Mouse (Mus musculus): Measurements from ENCODE around the gene Glis3.

Glis3 gene

GRCm38 (mm10) chr19:28493605-28494260, 186.1 kb downstream of the Glis3 start:
- peak; percentile 90 for DNase-seq (ENCODE audit: inconsistent ontology term)

GRCm38 (mm10) chr19:28478055-28478454, 201.8 kb downstream of the Glis3 start:
- no peak for DNase-seq (ENCODE audit: inconsistent ontology term)

- DNase-seq (ENCODE audit: inconsistent ontology term): peak; percentile 41
Observed at GRCm38 (mm10) chr19:28477326-28477863, 202.5 kb downstream of the Glis3 start.

GRCm38 (mm10) chr19:28473621-28474020, 206.3 kb downstream of the Glis3 start:
- no peak for DNase-seq (ENCODE audit: inconsistent ontology term)

GRCm38 (mm10) chr19:28471144-28471543, 208.7 kb downstream of the Glis3 start:
- no peak for DNase-seq (ENCODE audit: inconsistent ontology term)

- DNase-seq (ENCODE audit: inconsistent ontology term): no peak
Observed at GRCm38 (mm10) chr19:28465779-28466178, 214.1 kb downstream of the Glis3 start.

GRCm38 (mm10) chr19:28454331-28454730, 225.5 kb downstream of the Glis3 start:
- DNase-seq (ENCODE audit: inconsistent ontology term): no peak

- peak; percentile 60 for DNase-seq (ENCODE audit: inconsistent ontology term)
Observed at GRCm38 (mm10) chr19:28452951-28453520, 226.8 kb downstream of the Glis3 start.

- DNase-seq (ENCODE audit: inconsistent ontology term): no peak
Observed at GRCm38 (mm10) chr19:28448811-28449210, 231.1 kb downstream of the Glis3 start.

GRCm38 (mm10) chr19:28442161-28442560, 237.7 kb downstream of the Glis3 start:
- DNase-seq (ENCODE audit: inconsistent ontology term): no peak

GRCm38 (mm10) chr19:28436457-28437148, 243.3 kb downstream of the Glis3 start:
- DNase-seq (ENCODE audit: inconsistent ontology term): no peak

- no peak for DNase-seq (ENCODE audit: inconsistent ontology term)
Observed at GRCm38 (mm10) chr19:28428220-28428816, 251.6 kb downstream of the Glis3 start.

- no peak for DNase-seq (ENCODE audit: inconsistent ontology term)
Observed at GRCm38 (mm10) chr19:28424180-28424579, 255.7 kb downstream of the Glis3 start.

- DNase-seq (ENCODE audit: inconsistent ontology term): no peak
Observed at GRCm38 (mm10) chr19:28422939-28423338, 256.9 kb downstream of the Glis3 start.

- DNase-seq (ENCODE audit: inconsistent ontology term): no peak
Observed at GRCm38 (mm10) chr19:28416069-28416468, 263.8 kb downstream of the Glis3 start.

GRCm38 (mm10) chr19:28408787-28409186, 271.1 kb downstream of the Glis3 start:
- DNase-seq (ENCODE audit: inconsistent ontology term): no peak

GRCm38 (mm10) chr19:28402956-28403355, 276.9 kb downstream of the Glis3 start:
- DNase-seq (ENCODE audit: inconsistent ontology term): peak; percentile 26

GRCm38 (mm10) chr19:28395584-28395861, 284.4 kb downstream of the Glis3 start:
- no peak for DNase-seq (ENCODE audit: inconsistent ontology term)

GRCm38 (mm10) chr19:28394826-28395583, 284.9 kb downstream of the Glis3 start:
- no peak for DNase-seq (ENCODE audit: inconsistent ontology term)

- no peak for DNase-seq (ENCODE audit: inconsistent ontology term)
Observed at GRCm38 (mm10) chr19:28393766-28394165, 286.1 kb downstream of the Glis3 start.

GRCm38 (mm10) chr19:28392838-28393237, 287.0 kb downstream of the Glis3 start:
- no peak for DNase-seq (ENCODE audit: inconsistent ontology term)

- DNase-seq (ENCODE audit: inconsistent ontology term): no peak
Observed at GRCm38 (mm10) chr19:28390920-28391319, 289.0 kb downstream of the Glis3 start.
